Mouse (Mus musculus): Measurements from ENCODE around the gene Utp20. TPM values are rescaled to one million over a fixed set of nuclear protein-coding genes. Genes with fewer than 3 reads are reported as not detected.
"Not testable (repeated sequence)": the region's sequence is repeated elsewhere in the genome, so short reads cannot be mapped to it uniquely, and the experiment has no call there.

Gene Utp20
- polyA plus RNA-seq, 1 experiment from 2014 or later: 6.5 TPM

DNA sequence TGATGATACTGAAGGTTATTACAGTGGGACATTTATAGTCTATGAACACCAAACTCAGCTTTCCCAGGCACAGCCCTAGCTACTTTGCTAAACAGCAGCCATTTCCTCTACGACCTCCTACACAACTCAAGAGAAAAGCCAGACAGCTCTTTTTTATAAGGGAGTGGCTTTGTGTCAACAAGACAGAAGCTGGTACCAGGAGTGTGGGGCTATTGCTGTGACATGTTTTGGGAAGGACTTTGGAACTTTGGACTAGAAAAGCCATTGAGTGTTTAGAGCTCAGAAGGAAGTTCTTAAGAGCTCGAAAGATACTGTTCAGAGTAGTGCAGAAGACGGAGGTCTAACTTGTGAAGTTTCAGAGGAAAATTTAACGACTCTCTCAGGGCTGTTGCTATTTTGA lies 29.7 kb downstream of the Utp20 start:
- peaks cover 24% of the 10 kb centered on the region for H3K36me3 ChIP-seq (ENCODE audit: control insufficient read depth, insufficient read depth)
- H3K9ac ChIP-seq (ENCODE audit: low read length): no peak overlapping the region
- H3K4me2 ChIP-seq (ENCODE audit: low read depth, low read length): no peak overlapping the region
- H3K4me1 ChIP-seq (ENCODE audit: control insufficient read depth, insufficient read depth, low read length): no peaks in the 10 kb centered on the region
- H3K27me3 ChIP-seq (ENCODE audit: control insufficient read depth, insufficient read depth, low read length): no peaks in the 10 kb centered on the region
- no peak overlapping the region for H3K27ac ChIP-seq (ENCODE audit: low read length)
- no peaks in the 10 kb centered on the region for H3K9me3 ChIP-seq (replicated peaks; ENCODE audit: control insufficient read depth, low read length)
- no peak overlapping the region for H3K4me3 ChIP-seq (ENCODE audit: low read length)
- no peak for ATAC-seq (replicated peaks; ENCODE audit: extremely low read depth, insufficient read depth, low FRiP score)
- 81% methylated on average over 4 of the region's 4 CpGs for WGBS

DNA sequence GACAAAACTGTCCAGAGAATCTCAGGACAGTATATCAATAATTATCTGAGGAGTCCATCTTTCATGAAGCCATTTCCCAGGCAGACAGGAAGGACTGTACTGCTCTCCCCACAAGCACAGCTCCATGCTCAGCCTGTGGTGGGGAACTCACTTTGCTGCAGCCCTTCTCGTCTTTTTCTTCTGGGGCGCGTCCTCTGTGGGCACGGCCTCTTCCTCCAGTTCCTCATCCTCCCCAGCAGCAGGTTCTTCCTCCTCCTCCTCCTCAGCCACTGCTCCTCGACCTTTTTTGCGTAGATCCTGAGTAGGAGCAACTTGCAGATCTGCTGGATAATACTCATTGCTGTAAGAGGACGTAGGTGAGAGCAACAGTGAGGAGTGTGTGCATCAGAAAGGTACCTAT lies 31.4 kb downstream of the Utp20 start:
- Histone ChIP-seq H3K9ac (ENCODE audit: low read length) (no peak overlapping the region), H3K4me1 (ENCODE audit: control insufficient read depth, insufficient read depth, low read length) (no peaks in the 10 kb centered on the region), H3K9me3 (replicated peaks; ENCODE audit: control insufficient read depth, low read length) (no peaks in the 10 kb centered on the region), H3K36me3 (ENCODE audit: control insufficient read depth, insufficient read depth) (peaks cover 34% of the 10 kb centered on the region), H3K27me3 (ENCODE audit: control insufficient read depth, insufficient read depth, low read length) (no peaks in the 10 kb centered on the region), H3K4me3 (ENCODE audit: low read length) (no peak overlapping the region), H3K4me2 (ENCODE audit: low read depth, low read length) (no peak overlapping the region), H3K27ac (ENCODE audit: low read length) (no peak overlapping the region)
- ATAC-seq (replicated peaks; ENCODE audit: extremely low read depth, insufficient read depth, low FRiP score): no peak
- WGBS: 86% methylated on average over 7 of the region's 7 CpGs

DNA sequence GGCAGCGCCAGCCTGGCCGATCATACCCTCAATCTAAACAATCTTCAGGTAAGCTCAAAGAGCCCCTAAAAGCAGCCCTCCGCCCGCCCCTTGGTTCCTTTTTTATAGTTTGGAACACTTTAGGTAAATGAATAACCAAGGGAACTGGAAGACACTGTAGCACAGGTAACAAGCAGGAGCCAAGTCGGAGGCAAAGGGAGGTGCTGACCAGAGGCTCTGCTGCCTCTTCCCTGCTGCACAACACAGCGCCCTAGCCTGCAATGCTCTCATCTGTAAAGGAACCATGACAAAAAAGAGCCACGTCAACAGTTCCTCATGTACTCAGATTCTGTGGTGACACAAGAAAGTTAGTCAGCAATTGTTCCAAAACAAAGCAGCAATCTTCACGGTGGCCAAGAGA lies 32.0 kb downstream of the Utp20 start:
- H3K4me2 ChIP-seq (ENCODE audit: low read depth, low read length): no peak overlapping the region
- WGBS: 86% methylated on average over 8 of the region's 8 CpGs
- H3K9me3 ChIP-seq (replicated peaks; ENCODE audit: control insufficient read depth, low read length): no peaks in the 10 kb centered on the region
- ATAC-seq (replicated peaks; ENCODE audit: extremely low read depth, insufficient read depth, low FRiP score): no peak
- no peaks in the 10 kb centered on the region for H3K4me1 ChIP-seq (ENCODE audit: control insufficient read depth, insufficient read depth, low read length)
- H3K9ac ChIP-seq (ENCODE audit: low read length): no peak overlapping the region
- H3K27me3 ChIP-seq (ENCODE audit: control insufficient read depth, insufficient read depth, low read length): no peaks in the 10 kb centered on the region
- H3K36me3 ChIP-seq (ENCODE audit: control insufficient read depth, insufficient read depth): peaks cover 34% of the 10 kb centered on the region
- no peak overlapping the region for H3K27ac ChIP-seq (ENCODE audit: low read length)
- no peak overlapping the region for H3K4me3 ChIP-seq (ENCODE audit: low read length)

DNA sequence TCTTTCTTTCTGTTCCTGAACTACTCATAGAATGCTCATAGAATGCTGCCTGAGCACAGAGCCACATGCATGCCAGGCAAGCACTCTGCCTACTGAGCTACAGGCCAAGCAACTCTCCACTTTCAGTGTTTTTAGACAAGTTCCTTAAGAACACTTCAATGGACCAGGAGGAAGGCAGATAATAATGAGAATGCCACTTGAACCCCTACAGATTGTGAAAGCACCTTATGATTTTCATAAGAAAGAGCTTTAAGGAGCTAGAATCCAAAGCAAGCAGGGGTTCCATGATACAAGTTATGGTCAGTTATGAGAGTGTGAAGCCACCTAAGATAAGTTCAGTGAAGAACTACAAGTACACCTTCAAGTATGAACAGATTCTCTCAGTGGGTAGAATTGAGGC lies 32.9 kb downstream of the Utp20 start:
- no peaks in the 10 kb centered on the region for H3K27me3 ChIP-seq (ENCODE audit: control insufficient read depth, insufficient read depth, low read length)
- no peak overlapping the region for H3K27ac ChIP-seq (ENCODE audit: low read length)
- no peak overlapping the region for H3K4me2 ChIP-seq (ENCODE audit: low read depth, low read length)
- no peaks in the 10 kb centered on the region for H3K4me1 ChIP-seq (ENCODE audit: control insufficient read depth, insufficient read depth, low read length)
- no peaks in the 10 kb centered on the region for H3K9me3 ChIP-seq (replicated peaks; ENCODE audit: control insufficient read depth, low read length)
- H3K4me3 ChIP-seq (ENCODE audit: low read length): no peak overlapping the region
- no peak for ATAC-seq (replicated peaks; ENCODE audit: extremely low read depth, insufficient read depth, low FRiP score)
- no peak overlapping the region for H3K9ac ChIP-seq (ENCODE audit: low read length)
- H3K36me3 ChIP-seq (ENCODE audit: control insufficient read depth, insufficient read depth): peaks cover 34% of the 10 kb centered on the region

DNA sequence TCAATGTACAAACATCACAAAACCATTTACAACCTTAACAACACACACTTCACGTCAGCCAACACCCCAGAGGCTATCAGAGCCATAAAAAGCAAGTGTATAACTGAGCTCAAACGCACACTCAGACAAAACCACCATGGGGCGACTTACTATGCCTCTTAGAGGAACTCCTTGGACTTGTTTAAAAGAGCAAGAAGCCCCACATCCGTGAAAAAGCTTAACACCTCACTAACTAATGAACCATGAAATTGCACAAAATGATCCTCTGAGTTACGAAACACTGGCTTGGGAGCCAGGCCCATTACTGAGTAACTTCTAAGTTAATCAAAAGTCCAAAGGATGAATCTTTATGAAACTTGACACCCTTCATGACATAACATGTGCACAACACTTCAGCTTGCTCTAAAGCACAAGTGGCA lies 42.1 kb downstream of the Utp20 start:
- Histone ChIP-seq H3K4me1 (ENCODE audit: control insufficient read depth, insufficient read depth, low read length) (no peaks in the 10 kb centered on the region), H3K4me3 (ENCODE audit: low read length) (no peak overlapping the region), H3K36me3 (ENCODE audit: control insufficient read depth, insufficient read depth) (peaks cover 19% of the 10 kb centered on the region), H3K9me3 (replicated peaks; ENCODE audit: control insufficient read depth, low read length) (no peaks in the 10 kb centered on the region), H3K4me2 (ENCODE audit: low read depth, low read length) (no peak overlapping the region), H3K27ac (ENCODE audit: low read length) (no peak overlapping the region), H3K27me3 (ENCODE audit: control insufficient read depth, insufficient read depth, low read length) (no peaks in the 10 kb centered on the region), H3K9ac (ENCODE audit: low read length) (no peak overlapping the region)
- WGBS: 76% methylated on average over 5 of the region's 5 CpGs
- ATAC-seq (replicated peaks; ENCODE audit: extremely low read depth, insufficient read depth, low FRiP score): no peak

DNA sequence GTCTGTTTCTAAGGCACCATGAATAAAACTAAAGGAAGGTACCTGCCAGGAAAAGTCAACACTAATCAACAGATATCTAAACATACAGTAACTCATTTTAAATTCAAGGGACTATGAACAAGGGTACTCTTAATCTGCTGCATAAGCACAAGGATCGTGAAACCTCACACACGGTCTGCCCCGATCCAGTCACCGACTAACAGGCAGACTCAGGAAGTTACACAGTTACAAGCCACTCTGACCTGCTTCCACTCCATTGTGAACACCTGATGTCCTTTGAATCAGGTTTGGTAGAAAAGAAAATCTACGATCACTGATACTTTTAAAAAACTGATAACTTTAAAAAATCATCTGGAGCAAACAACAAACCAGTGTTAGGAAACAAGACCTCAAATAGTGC lies 42.7 kb downstream of the Utp20 start:
- no peaks in the 10 kb centered on the region for H3K9me3 ChIP-seq (replicated peaks; ENCODE audit: control insufficient read depth, low read length)
- H3K27ac ChIP-seq (ENCODE audit: low read length): no peak overlapping the region
- H3K4me2 ChIP-seq (ENCODE audit: low read depth, low read length): no peak overlapping the region
- 91% methylated on average over 5 of the region's 5 CpGs for WGBS
- ATAC-seq (replicated peaks; ENCODE audit: extremely low read depth, insufficient read depth, low FRiP score): no peak
- H3K4me1 ChIP-seq (ENCODE audit: control insufficient read depth, insufficient read depth, low read length): no peaks in the 10 kb centered on the region
- H3K9ac ChIP-seq (ENCODE audit: low read length): no peak overlapping the region
- H3K36me3 ChIP-seq (ENCODE audit: control insufficient read depth, insufficient read depth): peaks cover 19% of the 10 kb centered on the region
- H3K4me3 ChIP-seq (ENCODE audit: low read length): no peak overlapping the region
- no peaks in the 10 kb centered on the region for H3K27me3 ChIP-seq (ENCODE audit: control insufficient read depth, insufficient read depth, low read length)

DNA sequence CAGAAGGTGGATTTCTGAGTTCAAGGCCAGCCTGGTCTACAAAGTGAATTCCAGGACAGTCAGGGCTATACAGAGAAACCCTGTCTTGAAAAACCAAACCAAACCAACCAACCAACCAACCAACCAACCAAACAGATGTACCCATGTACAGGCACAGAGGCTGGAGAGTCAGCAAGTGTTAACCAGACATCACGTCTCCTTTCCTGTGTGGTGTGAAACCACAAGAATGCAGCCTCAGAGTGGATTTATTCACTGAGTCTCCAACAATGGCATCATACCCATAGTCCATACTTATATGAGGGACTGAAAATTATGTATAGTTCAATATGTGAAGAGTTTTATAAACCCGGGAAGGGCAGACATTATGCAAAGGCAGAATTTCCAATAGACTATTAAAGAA lies 43.5 kb downstream of the Utp20 start:
- not testable (repeated sequence) for H3K27ac ChIP-seq (ENCODE audit: low read length); H3K27me3 ChIP-seq (ENCODE audit: control insufficient read depth, insufficient read depth, low read length); ATAC-seq (replicated peaks; ENCODE audit: extremely low read depth, insufficient read depth, low FRiP score); H3K9ac ChIP-seq (ENCODE audit: low read length); H3K4me2 ChIP-seq (ENCODE audit: low read depth, low read length); H3K4me1 ChIP-seq (ENCODE audit: control insufficient read depth, insufficient read depth, low read length); H3K9me3 ChIP-seq (replicated peaks; ENCODE audit: control insufficient read depth, low read length); H3K4me3 ChIP-seq (ENCODE audit: low read length)
- 80% methylated on average over 2 of the region's 2 CpGs for WGBS
- H3K36me3 ChIP-seq (ENCODE audit: control insufficient read depth, insufficient read depth): peaks cover 20% of the 10 kb centered on the region

DNA sequence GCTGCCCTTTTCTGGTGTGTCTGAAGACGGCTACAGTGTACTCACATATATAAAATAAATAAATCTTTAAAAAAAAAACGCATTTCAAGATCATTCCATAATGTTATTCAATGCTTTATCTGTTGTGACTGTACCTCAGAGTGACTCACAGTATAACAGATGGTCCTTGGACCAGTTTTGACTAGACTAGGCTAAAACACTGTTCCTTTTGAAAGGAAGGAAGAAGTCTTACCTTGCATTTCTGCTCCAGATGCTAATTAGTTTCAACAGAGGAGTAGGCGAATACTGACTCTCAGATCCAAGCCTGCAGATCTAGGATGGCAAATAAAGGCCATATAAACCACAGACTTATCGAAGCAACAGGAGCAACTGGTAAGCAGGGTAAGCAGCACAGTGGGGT lies 45.9 kb downstream of the Utp20 start:
- Histone ChIP-seq H3K9me3 (replicated peaks; ENCODE audit: control insufficient read depth, low read length) (no peaks in the 10 kb centered on the region), H3K36me3 (ENCODE audit: control insufficient read depth, insufficient read depth) (peaks cover 26% of the 10 kb centered on the region), H3K27ac (ENCODE audit: low read length) (no peak overlapping the region), H3K4me3 (ENCODE audit: low read length) (no peak overlapping the region), H3K4me2 (ENCODE audit: low read depth, low read length) (no peak overlapping the region), H3K4me1 (ENCODE audit: control insufficient read depth, insufficient read depth, low read length) (no peaks in the 10 kb centered on the region), H3K9ac (ENCODE audit: low read length) (no peak overlapping the region), H3K27me3 (ENCODE audit: control insufficient read depth, insufficient read depth, low read length) (no peaks in the 10 kb centered on the region)
- 83% methylated on average over 4 of the region's 4 CpGs for WGBS
- no peak for ATAC-seq (replicated peaks; ENCODE audit: extremely low read depth, insufficient read depth, low FRiP score)

DNA sequence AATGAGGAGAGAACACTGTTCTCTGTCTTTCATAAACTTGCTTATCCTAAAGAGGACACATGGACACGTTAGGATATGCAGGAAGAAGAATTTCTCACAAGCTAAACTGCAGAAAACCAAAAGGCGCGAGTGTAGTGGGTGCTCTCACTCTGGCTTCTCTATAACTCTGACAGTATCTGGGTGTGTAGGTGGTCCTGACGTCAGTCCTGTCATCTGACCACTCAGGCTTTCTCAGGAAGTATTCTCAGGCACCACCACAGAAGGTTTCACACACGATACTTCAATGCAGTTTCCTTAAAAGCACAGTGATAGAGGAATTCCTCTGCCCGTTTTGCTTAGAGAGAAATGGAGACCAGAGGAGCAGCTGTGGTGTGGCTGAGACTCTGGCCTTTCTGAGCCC lies 50.4 kb downstream of the Utp20 start:
- no peaks in the 10 kb centered on the region for H3K9me3 ChIP-seq (replicated peaks; ENCODE audit: control insufficient read depth, low read length)
- H3K4me2 ChIP-seq (ENCODE audit: low read depth, low read length): no peak overlapping the region
- peaks cover 37% of the 10 kb centered on the region for H3K36me3 ChIP-seq (ENCODE audit: control insufficient read depth, insufficient read depth)
- no peak overlapping the region for H3K27ac ChIP-seq (ENCODE audit: low read length)
- no peaks in the 10 kb centered on the region for H3K4me1 ChIP-seq (ENCODE audit: control insufficient read depth, insufficient read depth, low read length)
- H3K4me3 ChIP-seq (ENCODE audit: low read length): no peak overlapping the region
- no peaks in the 10 kb centered on the region for H3K27me3 ChIP-seq (ENCODE audit: control insufficient read depth, insufficient read depth, low read length)
- WGBS: 81% methylated on average over 6 of the region's 6 CpGs
- no peak overlapping the region for H3K9ac ChIP-seq (ENCODE audit: low read length)
- ATAC-seq (replicated peaks; ENCODE audit: extremely low read depth, insufficient read depth, low FRiP score): no peak

DNA sequence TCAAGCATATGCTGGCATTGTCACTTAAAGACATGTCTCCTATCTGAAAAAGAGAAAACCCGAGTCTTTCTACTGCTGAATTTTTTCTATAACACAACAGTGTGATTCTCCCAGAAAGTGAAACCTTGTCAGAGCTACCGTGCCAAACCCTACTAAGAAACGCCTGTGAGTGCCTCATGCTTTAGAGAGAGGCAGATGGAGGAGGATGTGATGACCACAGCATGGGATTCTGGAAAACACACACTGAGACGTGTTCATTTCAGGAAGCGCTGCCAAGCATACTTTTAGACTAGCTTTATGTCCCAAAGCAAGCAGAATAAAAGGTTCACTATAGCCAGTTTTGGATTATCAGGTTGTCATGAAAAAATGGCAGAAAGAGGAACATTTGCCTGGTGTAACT lies 53.6 kb downstream of the Utp20 start:
- not testable (repeated sequence) for H3K4me3 ChIP-seq (ENCODE audit: low read length); H3K27me3 ChIP-seq (ENCODE audit: control insufficient read depth, insufficient read depth, low read length); H3K4me2 ChIP-seq (ENCODE audit: low read depth, low read length); H3K9me3 ChIP-seq (replicated peaks; ENCODE audit: control insufficient read depth, low read length); ATAC-seq (replicated peaks; ENCODE audit: extremely low read depth, insufficient read depth, low FRiP score); H3K27ac ChIP-seq (ENCODE audit: low read length); H3K9ac ChIP-seq (ENCODE audit: low read length); H3K4me1 ChIP-seq (ENCODE audit: control insufficient read depth, insufficient read depth, low read length)
- H3K36me3 ChIP-seq (ENCODE audit: control insufficient read depth, insufficient read depth): peaks cover 59% of the 10 kb centered on the region
- WGBS: 82% methylated on average over 5 of the region's 5 CpGs
